Mouse (Mus musculus) heart, adult 8-10 months (tissue): Measurements from ENCODE around the gene Galnt18. TPM values are rescaled to one million over a fixed set of nuclear protein-coding genes. Genes with fewer than 3 reads are reported as not detected.

Experiments
- DNase-seq: peaks from one replicate; pipeline ENCODE4 v3.0.0; 2022; ENCODE audit warnings: low spot score
- total RNA-seq, 4 experiments: library from RNA; stranded (reverse); gene quantifications; 2 replicates each; pipeline ENCODE4 v1.2.4; 2022

The Galnt18 gene
- total RNA-seq, 4 experiments from 2014 or later, result 7.4 to 10.8 (median 9.5) TPM

DNA sequence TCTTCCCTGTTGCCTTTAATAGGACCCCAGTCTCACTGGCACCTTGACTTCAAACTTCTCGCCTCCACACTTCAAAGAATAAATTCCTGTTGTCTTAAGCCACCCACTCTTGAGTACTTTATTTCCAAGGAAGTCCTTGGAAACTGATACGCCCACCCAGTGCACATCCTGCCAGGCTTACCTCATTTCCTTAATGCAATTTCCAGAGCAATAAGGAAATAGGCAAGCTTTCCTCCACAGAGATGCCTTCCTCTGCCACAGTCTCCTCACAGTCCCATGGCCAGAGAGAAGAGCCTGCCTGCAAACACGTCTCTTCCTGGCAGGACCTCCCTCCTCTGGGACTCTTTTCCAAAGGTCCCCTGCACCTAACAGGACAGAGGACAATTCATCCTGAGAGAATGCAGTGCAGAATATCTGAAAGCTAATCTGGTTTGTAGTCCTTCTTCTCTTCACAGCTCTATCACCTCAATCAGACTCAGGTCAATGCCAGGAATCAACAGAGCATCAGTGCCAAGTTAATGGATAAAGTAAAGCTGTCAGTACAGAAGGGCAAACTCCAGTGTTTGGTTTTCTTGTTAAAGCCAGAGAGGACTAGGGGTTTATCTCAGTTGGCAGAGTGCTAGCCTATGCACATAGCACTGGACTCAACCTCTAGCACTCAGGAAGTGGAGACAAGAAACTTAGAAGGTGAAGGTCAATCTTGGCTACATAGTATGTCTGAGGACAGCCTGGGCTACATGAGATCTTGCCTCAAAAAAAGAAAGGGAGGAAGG lies 65.8 kb downstream of the Galnt18 start:
- DNase-seq, result peak; percentile 69

DNA sequence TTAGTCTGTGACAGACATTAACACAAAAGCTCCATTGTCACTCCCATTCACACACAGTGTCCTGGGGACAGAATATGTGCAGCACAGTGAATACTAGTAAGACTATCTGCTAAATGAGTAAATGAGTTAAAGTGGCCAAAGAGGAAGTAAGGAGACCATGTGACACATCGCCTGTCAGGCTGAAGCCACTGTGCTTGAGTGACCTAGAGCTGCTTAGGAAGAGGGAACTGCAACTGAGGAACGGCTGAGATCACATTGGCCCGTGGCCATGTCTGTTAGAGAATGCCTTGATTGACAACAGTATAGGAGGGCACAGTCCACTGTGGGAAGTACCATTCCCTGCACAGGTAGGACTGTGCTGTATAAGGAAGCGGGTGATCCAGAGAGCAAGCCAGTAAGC lies 67.0 kb downstream of the Galnt18 start:
- DNase-seq, result no peak

DNA sequence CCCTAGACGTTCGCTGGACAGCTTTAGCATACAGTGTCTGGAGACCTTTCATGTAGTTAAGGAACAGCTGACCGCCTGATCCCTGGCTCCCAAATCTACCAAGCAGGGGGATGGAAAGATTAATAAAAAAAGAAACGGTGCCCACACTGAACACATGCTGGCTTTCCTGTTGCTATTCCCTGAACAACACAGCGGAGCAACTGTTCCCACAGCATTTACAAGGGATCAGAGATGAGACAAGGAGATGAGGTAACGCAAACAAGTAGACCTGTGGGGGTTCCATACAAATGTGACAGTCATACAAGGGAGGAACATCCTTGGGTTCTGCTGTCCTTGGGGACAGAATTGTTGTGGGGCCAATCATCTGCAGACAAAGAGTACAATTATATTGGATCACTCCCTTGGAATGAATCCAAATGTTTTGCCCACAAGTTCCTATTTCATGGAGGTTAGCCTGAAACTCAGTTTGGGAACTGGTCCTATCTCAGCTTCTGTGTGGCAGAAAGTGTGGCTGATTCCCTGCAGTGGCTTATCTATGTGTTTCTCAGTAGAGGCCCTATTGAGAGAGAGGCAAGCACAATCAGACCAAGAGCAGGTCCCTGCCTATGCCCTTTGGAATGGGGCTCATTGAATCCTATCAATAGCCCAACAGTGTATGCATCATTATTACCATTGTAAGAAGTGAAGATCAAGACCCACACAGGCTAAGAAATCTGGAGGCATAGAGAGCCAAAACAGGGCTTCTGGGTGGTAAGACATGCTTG lies 68.5 kb downstream of the Galnt18 start:
- DNase-seq, result no peak

DNA sequence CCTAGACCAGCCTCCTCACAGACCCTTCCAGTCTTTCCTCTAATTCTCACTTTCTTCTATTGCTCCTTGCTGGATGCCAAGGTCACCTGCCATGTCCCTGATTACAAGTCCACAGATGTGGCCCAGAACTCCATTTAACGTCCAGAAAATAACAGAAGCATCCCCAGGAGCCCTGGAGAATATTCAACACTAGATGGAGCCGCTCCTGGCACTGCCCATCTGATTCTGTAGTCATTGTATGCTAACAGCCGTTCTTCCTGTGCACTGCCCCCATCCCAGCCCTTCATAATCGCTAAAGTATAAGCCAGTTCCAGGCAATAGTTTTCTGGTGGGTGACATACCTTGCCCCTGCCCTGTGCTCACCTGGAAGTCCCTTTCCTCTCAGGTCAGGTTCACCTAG lies 69.5 kb downstream of the Galnt18 start:
- DNase-seq, result no peak

DNA sequence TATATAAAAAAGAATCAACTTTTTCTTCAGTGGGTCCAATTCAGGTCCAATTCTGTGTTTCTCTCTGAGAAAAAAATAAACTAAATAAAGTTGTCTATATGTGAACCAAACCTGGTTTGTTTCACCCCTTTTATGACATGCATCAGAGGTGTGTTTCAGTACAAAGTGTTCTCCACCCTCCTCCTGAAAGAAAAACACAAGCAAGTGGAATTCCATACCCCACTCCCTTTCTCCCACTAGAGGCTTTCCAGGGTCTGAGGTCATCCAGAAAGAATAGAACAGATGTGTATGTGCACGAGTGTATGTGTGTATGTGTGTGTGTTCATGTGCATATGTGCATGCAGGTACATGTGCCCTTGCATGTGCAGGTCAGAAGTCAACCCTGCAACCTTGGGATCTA lies 71.2 kb downstream of the Galnt18 start:
- DNase-seq, result no peak

DNA sequence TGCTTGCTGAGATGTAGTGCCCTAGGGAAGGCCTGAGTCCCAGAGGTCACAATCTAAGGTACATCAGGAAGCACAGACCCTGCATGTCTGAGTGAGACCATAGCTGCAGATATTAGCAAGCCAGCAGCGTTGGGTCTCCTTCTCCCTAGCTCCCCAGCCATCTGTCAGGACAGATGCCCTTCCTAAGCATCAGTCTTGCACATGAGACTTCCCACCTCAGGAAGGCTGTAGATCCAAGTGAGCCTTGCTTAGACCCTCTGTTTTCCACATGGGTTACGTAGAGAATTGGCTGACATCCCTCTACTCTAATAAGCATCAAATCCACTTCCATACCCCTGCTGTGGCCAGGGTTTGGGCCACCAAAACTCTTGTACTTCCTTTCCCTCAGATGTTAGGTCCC lies 76.8 kb downstream of the Galnt18 start:
- DNase-seq, result no peak

DNA sequence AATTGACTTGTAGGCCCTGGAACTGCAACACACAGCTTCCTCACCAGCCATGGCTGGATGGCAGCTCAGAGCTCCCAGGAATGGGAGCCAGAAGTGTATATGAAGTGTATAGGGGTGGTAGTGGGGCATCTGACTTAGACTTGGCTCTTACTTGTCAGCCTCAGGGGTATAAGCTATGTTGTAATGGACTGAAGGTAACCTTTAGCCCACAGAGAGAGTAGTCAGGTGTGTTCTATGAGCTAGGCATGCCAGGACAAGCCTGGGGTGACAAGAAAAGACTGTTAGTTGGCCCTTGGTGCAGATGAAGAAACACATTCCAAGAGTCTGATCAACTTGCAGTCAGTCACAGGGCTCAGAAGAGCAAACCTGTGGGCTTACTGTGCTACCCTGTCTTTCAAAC lies 78.0 kb downstream of the Galnt18 start:
- DNase-seq, result no peak

DNA sequence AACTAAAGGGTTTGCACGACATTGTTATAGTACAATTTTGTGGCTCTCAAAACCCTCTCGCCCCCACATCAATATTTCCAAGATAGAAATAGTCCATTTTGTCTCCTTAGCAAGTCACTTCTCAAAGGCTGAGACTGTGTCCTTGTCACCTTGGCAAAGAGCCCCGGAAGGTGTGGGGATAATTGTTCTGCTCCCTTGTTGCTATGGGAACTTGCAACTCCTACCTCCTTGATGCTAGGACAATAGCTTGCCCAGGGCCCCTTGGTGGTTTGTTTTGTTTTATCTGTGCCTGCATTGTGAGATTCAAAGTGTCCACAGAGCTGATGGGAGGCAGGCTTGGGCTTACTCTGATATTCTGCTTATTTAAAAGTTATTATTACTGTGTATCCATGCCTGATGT lies 80.3 kb downstream of the Galnt18 start:
- DNase-seq, result no peak

DNA sequence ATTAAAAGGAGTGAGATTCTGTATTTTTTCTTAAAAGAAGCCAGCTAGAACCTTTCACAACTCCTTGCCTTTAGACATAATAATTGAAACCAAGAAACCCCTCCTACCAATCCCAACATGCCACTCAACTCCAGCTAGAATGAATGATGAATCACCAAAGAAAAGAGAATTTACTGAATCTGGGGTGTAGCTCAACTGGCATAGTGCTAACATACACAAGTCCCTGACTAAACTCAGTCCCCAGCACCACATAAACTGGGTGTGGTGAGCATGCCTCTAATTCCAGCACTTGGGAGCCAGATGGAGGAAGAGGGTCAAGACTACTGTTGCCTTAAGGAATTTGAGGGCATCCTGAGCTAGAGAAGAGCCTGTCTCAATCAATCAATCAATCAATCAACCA lies 83.6 kb downstream of the Galnt18 start:
- DNase-seq, result no peak

DNA sequence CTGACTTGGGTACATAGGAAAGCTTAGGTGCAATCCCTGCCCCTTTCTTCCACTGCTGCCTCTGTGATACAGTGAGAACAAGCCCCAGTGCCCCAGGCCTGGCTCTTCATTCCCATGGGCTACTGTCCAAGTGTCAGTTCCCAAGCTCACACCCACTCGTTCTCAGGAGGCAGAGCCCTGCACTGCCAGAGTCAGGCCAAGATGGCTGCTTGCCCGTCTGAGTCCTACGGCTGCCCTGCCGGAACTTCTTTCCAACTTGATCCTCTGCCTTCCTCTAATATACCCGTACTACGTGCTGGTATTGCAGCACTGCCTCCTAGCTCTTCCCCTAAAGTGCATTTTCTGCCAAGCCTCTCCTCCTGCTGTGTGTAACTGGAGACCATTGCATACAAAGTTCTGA lies 85.5 kb downstream of the Galnt18 start:
- peak; percentile 72 for DNase-seq

DNA sequence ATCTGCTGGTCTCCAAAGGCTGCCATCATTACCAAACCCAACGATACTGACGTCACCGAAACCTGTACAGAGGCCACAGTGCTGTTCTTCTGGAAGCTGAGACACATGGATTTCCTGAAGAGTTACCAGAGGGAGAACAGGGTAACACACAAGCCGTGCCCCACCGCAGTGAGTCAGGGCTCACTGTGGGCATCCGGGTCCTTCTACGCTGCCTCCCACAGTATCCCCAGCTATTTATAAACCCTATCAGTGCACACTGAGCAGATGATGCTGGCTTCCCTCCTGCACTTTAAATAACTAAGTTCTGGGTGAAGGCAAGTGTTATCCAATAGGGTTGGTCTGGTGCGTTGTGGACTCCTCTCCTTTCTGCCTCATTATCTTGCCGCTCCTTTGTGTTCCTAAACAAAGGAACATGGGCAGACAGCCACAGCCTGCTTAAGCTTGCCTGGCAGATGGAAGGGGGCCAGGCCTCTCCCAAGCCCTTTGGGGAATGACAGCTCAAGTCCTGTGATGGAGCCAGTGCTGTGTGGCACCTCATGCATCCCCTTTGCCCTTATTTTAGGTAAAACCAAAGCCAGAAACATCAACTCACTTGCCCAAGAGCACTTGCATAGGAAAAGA lies 87.0 kb downstream of the Galnt18 start:
- DNase-seq, result peak; percentile 76

DNA sequence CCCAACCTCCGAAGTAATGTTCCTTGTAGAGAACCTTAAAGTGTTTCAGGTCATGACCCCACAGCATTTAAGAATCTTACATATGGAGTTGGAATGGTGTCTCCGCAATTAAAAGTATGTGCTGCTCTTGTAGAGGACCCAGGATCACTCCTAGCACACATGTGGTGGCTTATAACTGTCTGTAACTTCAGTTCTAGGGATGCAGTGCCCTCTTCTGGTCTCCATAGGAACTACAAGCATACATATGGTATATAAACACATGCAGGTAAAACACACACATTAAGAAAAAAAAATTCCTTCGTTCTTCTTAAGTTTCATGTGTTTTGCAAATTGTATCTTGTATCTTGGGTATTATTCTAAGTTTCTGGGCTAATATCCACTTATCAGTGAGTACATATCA lies 99.7 kb downstream of the Galnt18 start:
- DNase-seq, result no peak

DNA sequence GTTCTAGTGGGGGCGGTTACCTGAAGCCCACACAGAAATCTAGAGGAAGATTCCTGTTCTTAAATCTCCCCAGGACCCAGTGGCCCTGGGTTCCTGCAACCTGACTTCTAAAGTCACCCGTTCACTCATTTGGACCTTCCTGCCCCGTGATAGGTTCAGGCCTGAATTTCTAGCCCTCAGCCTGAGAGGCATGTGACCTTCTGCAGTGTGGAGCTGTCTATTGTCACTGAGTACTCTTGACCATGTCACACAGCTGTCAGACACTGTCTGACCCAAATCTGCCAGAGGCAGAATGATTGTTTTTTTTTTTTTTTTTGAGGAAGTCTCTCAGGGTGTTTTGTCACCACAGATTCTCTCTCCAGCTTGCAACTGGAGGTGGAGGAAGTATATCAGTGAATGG lies 103.3 kb downstream of the Galnt18 start:
- no peak for DNase-seq

DNA sequence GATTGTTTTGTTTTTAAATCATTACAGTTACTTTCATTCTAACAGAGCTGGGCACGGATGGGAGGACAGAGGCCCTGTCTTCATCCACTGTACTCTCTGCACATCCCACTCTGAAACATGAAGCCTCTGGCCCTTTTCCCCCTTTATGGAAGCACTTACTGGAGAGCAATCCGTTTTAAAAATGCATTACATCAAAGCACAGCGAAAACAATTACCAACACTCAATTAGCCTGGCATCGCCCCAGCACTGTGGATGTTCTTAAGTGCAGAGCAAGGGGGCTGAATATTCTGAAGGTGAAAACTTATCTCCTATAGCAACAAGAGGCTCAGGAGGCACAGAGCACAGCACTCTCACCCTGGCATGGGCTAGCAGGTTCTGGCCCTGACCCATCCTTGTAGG lies 107.3 kb downstream of the Galnt18 start:
- DNase-seq, result no peak

DNA sequence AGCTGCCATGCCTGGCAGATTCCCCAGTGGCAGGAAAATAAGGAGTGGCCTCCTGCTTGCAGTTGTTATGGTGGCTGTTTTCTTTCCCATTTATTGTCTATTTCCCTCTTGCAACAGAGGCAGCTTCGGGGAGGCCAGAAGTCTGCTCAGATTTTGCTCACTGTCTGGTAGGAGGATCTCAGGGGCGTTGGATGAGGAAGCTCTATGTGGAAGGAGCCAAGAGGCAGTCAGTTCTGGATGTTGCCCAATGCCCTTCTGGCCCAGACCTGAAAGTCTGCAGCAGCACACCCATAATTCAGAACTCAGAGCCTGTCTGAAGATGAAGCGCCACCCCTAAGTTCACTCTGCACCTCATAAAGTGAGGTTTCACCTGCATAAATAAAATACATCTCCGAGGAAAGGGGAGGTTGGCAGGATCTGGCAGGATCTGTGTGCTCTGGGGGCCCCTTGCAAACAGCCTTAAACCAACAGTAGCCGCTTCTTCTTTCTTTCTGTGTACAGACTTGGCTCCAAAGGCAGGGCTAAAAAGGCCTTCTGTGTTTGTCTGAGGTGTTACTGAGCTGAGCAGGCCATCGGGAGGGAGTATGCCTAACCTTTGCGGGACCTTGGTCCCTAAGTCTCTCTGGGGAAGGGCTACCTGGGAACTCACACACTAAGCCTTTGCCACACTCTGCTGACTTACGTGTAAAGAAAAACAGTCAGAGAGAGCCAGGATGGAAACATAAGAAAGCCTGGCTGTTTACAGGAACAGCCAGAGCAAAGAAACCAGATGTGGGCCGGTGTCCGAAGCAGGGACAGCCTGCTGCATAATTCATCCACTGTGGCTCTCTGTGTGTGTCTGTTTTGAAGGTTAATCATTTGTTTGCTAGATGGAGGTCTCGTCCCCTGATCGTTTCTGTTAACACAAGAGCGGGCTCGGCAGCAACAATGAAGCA lies 116.4 kb downstream of the Galnt18 start:
- DNase-seq, result no peak

DNA sequence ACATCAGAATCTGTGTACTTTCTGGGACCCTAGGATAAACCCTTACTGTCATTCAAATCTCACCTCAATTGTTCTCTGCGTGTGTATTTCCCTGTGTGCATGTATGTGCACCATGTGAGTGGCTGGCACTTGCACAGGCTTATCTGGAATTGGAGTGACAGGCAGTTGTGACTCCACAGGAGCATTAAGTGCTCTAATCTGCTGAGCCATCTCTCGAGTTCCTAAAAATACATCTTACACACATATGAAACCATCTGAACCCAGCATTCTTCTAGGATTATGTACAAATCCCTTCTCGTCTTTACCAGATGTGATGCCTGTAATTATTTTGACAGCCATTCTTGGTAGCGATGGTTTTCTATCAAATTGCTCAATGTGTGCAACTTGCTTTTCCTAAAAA lies 121.2 kb downstream of the Galnt18 start:
- DNase-seq, result no peak

DNA sequence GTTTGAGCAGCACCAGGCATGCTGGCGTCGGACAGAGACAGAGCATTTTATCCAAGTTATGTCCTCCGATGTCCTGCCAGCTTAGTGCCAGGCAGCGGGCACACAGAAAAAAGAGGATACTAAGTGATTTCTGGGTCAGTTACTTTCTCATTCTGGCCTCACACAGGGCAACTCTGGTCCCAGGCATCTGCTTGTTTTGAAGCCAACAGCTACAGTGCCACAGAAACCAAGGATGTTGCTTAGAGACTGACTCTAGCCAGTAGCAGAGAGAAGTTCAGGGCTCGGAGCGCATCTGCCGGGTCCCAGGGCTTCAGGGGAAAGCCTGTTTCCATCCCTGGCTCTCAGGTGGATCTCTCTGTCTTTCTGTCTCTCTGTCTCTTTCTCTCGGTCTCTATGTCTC lies 124.8 kb downstream of the Galnt18 start:
- no peak for DNase-seq

DNA sequence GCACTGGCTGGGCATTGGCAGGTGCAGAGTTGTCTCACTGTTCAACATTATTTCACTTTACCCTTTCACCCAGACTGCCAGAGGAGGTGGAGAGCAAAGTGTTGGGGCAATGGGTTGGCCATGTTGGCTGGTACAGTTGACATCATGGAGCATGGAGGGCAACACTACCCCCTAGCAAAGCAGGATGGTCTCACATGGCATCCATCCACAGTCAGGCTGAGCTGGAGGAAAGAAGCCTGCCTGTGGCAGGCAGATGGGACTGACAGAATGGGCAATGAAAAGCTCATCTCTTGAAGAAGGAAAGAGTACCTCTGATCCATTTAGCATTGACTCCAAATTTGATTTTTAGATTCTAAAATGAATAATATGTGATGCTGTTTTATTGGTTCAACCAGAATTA lies 125.3 kb downstream of the Galnt18 start:
- DNase-seq, result no peak

DNA sequence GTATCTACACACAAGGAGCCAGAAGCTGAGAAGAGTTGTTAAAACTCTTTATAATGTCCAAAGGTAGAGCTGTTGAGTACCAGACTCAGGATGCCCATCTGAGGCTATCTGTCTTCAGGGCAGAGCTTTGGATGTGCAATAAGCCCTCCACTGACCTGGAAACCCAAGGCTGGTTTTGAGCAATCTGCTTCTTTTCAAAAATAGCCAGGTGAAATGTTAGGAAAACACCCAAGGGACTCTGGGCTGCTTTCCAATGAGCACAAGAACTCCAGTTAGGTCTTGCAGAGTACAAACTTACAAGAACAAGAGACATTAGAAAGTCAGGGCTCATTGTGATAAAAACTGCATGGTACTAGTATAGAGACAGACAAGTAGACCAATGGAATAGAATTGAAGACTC lies 135.4 kb downstream of the Galnt18 start:
- no peak for DNase-seq

DNA sequence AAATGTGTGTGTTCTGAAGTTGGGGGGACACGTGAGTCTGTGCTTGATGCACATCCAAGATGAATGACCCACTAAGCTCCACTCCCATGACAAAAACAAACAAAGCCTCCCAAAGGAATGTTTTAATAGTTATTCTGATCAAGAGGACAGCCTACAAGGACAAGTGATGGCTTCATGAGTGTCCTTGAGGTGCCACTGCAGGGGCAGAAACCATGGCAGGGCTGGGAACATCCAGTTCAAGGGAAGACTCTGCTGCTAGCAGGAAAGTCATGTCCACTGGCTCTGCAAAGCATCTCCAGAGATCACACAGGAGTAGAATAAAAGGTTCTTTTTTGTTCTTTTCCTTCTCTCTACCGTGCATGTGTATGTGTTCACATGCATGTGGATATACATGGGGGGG lies 140.9 kb downstream of the Galnt18 start:
- no peak for DNase-seq

DNA sequence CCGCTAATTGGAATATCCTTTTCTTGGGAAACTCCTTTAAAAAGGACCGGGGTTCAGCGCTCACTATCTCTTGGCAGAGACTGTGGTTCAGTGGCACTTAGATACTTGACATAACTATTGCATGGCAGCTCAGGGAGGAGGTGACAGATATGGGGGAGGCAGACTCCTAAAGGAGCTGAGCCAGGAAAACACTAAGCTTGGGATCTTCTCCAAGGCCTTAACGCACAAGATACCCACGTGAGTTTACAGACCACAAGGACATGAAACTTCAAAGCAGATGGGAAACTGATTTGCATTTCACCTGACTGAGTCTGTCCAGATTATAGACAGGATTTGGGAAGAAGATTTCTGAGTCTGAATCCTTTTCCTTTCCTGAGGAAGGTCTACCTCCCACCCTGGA lies 141.3 kb downstream of the Galnt18 start:
- no peak for DNase-seq
